Mouse (Mus musculus): ENCODE measurements around the gene Rbp7.
"Not testable (repeated sequence)": the region's sequence is repeated elsewhere in the genome, so short reads cannot be mapped to it uniquely, and the experiment has no call there.

Rbp7 gene

GRCm38 (mm10) chr4:149457163-149457562 is 2.4 kb upstream of the Rbp7 start:
- not testable (repeated sequence) for DNase-seq (ENCODE audit: low spot score in 2 of 2)

- DNase-seq (ENCODE audit: low spot score in 2 of 2): no peak
Observed at GRCm38 (mm10) chr4:149454263-149454662, 515 bp downstream of the Rbp7 start.

- peak in 1 of 2 experiments; percentile 16 for DNase-seq (ENCODE audit: low spot score in 2 of 2)
Observed at GRCm38 (mm10) chr4:149453656-149454055, 1.1 kb downstream of the Rbp7 start.

- DNase-seq (ENCODE audit: low spot score in 2 of 2): no peak
Observed at GRCm38 (mm10) chr4:149450636-149451035, 4.1 kb downstream of the Rbp7 start.

GRCm38 (mm10) chr4:149446309-149446708 is 8.5 kb downstream of the Rbp7 start:
- DNase-seq (ENCODE audit: low spot score in 2 of 2): no peak

GRCm38 (mm10) chr4:149445868-149446267 is 8.9 kb downstream of the Rbp7 start:
- DNase-seq (ENCODE audit: low spot score in 2 of 2): peak; percentile 33 to 48

GRCm38 (mm10) chr4:149444964-149445701 is 9.6 kb downstream of the Rbp7 start:
- DNase-seq (ENCODE audit: low spot score in 2 of 2): peak; percentile 81 to 85

GRCm38 (mm10) chr4:149444465-149444864 is 10.3 kb downstream of the Rbp7 start:
- DNase-seq (ENCODE audit: low spot score in 2 of 2): no peak

- DNase-seq (ENCODE audit: low spot score in 2 of 2): no peak
Observed at GRCm38 (mm10) chr4:149442436-149442835, 12.3 kb downstream of the Rbp7 start.

- no peak for DNase-seq (ENCODE audit: low spot score in 2 of 2)
Observed at GRCm38 (mm10) chr4:149440576-149440975, 14.2 kb downstream of the Rbp7 start.

GRCm38 (mm10) chr4:149431887-149432286 is 22.9 kb downstream of the Rbp7 start:
- not testable (repeated sequence) for DNase-seq (ENCODE audit: low spot score in 2 of 2)

- DNase-seq (ENCODE audit: low spot score in 2 of 2): no peak
Observed at GRCm38 (mm10) chr4:149429592-149429991, 25.2 kb downstream of the Rbp7 start.

GRCm38 (mm10) chr4:149426325-149427199 is 28.2 kb downstream of the Rbp7 start, which contains the start of gene Ube4b:
Gene Ube4b (minus strand): TSS chr4:149426749.
- DNase-seq (ENCODE audit: low spot score in 2 of 2): peak; percentile 98

GRCm38 (mm10) chr4:149425801-149426292 is 28.9 kb downstream of the Rbp7 start:
- DNase-seq (ENCODE audit: low spot score in 2 of 2): no peak

- no peak for DNase-seq (ENCODE audit: low spot score in 2 of 2)
Observed at GRCm38 (mm10) chr4:149424755-149425154, 30.0 kb downstream of the Rbp7 start.

GRCm38 (mm10) chr4:149417854-149418365 is 36.9 kb downstream of the Rbp7 start:
- DNase-seq (ENCODE audit: low spot score in 2 of 2): no peak

GRCm38 (mm10) chr4:149416986-149417385 is 37.8 kb downstream of the Rbp7 start:
- DNase-seq (ENCODE audit: low spot score in 2 of 2): no peak

- no peak for DNase-seq (ENCODE audit: low spot score in 2 of 2)
Observed at GRCm38 (mm10) chr4:149416417-149416816, 38.4 kb downstream of the Rbp7 start.

GRCm38 (mm10) chr4:149415651-149416169 is 39.1 kb downstream of the Rbp7 start:
- DNase-seq (ENCODE audit: low spot score in 2 of 2): no peak

- DNase-seq (ENCODE audit: low spot score in 2 of 2): no peak
Observed at GRCm38 (mm10) chr4:149414259-149414658, 40.5 kb downstream of the Rbp7 start.

GRCm38 (mm10) chr4:149409759-149410158 is 45.0 kb downstream of the Rbp7 start:
- no peak for DNase-seq (ENCODE audit: low spot score in 2 of 2)

GRCm38 (mm10) chr4:149408331-149408730 is 46.4 kb downstream of the Rbp7 start:
- no peak for DNase-seq (ENCODE audit: low spot score in 2 of 2)
